In genomic region chr8:117125854-117126253, GRCm38 (mm10) we compare ENCODE assay signal across 1 mouse cellular context.
TF ChIP-seq lines count a peak whose summit lies in the region.

No protein-coding gene starts in this region.

TF ChIP-seq in CH12.LX, 34 proteins besides CTCF, POLR2A, EP300 and RAD21 (continued from another document):
- peak; percentile 51; the same call in 1 of the 2 replicates for TF ChIP-seq IRF4 (IDR thresholded peaks at IDR 0.05; ENCODE audit: low read depth, low read length)
